Mouse (Mus musculus) kidney, adult 9 months (tissue): ENCODE results near the gene Rab37.

Experiments used
- DNase-seq: peaks from one replicate; pipeline ENCODE4 v3.0.0; 2022

The Rab37 gene

DNA sequence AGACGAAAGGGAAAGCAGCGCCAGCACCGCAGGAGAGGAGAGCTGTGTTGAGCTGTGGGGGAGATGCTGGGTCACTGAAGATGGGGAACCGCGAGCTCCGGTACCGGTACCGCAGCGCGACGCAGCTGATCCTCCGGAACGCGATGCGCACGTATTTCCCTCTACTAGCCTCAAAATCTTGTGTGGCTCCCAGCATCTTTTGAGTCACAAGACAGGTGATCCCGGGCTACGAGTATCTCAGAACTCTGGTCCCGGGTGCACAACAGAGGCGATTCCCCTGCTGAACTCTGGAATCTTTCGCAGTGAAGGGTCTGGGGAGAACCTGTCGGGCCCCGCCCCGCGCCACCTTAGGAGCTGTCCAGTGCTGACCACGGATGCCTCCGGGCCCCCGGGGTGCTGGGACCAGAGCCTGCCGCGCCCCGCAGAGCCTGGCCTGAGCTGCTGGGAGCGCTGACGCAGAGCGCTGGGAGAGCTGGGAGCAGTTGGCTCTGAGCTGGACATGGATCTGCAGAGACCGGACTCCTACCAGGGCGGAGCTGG, at the start of gene Rab37:
Rab37 (plus strand) TSS at position 70 of the 540 bp plus-strand sequence.
- DNase-seq: no peak

DNA sequence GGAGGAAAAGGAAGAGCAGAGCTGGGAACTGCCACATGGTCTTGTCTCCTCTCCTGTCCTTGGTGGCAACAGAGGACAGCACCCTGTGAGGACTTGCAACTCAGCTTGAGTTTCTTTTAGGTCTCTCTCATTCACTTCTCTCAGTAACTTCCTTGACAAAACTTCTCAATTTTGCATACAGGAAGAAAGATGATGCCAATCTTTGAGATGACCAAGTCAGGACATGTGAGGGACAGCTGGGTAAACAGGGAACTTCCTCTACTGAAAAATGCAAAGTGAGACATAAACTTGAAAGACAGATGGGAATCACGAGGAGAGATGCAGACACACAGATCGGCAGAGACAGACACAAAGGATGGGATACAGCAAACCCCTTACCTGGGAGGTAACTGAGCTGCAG, 43.0 kb upstream of the Rab37 start, which contains the start of gene Cd300ld3:
Cd300ld3 (minus strand) TSS at position 151 of the 400 bp plus-strand sequence.
- DNase-seq: no peak

DNA sequence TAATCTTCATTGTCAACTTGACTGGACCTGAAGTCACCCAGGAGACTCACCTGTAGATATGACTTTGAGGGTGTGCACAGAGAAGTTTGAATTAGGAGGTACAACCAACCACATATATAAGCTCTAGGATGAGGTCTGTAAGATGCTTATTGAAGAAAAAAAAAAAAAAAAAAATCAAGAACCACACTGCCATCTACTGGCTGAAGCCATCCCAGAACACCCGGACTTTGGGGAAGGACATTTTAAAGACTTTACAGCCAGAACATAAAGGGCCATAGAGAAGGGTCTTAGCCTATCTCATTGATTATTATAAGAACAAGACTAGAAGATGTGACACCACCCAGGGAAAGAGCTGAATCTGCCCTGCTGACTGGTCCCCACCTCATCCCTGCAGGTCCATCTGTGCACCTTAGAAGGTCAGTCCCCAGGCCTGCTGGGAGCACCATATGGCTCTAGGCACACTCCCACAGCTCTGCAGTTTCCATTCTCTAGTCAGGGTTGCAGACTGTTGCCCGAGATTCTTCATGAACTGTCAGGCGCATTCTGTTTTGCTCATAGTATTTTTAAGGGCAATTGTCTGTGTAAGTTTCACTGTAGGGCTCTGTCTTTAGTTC, 41.8 kb upstream of the Rab37 start:
- DNase-seq: no peak

DNA sequence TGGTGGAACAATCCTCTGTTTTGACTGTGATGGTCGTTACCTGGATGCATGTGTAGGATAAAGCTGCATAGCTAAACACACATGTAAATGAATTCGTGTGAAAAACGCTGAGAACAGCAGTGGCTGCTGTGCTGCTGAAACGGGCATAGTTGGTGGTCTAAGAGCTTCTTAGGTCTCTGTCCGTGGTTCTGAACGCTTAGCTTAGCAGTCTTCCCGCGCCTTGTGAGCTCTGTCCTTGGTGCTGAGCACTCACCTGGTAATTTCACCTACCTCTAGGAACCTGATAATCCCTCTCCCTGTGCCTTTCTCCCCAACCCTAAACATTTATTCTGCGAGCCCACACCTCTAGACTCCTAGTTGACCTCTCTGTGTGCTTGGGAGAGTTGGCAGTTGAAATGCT, 39.0 kb upstream of the Rab37 start:
- peak; percentile 52 for DNase-seq

DNA sequence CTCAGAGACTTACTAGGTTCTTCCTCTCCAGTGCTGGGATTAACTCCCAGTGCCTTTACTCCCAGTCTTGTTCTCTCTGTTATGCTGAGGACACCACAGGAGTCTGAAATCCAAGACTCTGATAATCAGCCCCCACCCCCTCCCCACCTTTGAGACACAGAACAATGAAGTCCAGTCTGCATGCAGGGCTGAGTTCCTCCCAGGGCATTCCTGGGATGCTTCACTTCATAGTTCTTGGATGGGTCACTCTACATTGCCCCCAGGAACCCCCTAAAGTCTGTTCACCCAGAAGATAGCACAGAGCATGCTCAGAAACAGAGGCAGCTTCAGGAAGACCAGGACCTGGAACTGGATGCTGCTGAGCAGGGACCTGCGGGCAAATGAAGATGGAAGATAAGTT, 38.2 kb upstream of the Rab37 start:
- no peak for DNase-seq

DNA sequence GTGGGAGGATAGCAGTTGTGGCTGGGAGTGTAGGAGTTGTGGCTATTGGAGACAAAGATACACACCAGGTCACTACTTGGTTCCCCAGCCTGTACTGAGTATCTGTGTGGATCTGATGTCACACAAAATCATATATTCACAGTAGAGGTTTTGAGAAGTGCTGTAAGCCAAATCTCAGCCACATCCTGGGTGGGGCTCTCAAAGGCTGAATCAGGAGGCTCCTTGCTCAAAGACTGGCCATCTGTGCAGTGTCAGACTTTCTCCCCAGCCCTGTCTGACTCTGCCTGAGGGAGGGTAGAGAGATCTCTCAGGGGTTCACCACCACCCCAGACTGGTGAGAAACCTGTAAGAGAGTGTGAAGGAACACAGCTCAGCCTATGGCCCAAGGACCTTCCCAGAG, 36.7 kb upstream of the Rab37 start:
- no peak for DNase-seq

DNA sequence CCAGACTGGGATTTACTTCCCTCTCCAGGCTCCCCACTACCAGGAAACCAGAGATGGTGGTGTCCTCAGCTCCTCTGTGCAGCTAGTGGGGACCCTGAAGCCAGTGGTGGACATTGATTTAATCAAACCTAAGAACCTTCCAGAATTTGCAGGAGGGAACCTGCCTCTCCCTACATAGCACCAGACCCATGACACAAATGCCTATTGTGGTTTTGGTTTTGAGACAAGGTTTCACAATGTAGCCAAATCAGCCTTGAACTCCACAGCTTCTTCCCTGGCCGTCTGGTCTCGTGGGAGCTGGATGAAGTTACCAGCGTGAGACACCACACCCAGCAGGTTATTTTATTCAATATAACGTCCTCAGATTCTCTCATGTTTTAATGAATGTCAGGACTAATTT, 32.5 kb upstream of the Rab37 start:
- DNase-seq: no peak

DNA sequence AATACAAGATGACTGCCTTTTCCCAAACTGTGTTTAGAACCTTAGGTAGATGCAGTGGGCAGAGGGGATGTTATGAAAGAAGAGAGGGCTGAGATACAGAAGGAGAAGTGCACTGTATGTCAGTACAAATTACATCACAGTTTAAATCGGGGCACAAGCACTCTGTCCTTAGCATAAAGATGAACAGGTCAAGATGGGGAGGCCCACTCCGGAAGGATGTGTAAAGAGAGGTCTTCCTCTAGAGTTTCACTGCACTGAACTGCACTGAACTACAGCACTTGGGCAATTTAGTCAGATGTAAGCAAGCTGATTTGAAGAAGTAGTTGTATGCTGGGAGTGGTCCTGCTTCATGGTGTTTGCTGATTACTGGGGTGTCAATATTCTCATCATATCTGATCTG, 31.4 kb upstream of the Rab37 start:
- DNase-seq: no peak

DNA sequence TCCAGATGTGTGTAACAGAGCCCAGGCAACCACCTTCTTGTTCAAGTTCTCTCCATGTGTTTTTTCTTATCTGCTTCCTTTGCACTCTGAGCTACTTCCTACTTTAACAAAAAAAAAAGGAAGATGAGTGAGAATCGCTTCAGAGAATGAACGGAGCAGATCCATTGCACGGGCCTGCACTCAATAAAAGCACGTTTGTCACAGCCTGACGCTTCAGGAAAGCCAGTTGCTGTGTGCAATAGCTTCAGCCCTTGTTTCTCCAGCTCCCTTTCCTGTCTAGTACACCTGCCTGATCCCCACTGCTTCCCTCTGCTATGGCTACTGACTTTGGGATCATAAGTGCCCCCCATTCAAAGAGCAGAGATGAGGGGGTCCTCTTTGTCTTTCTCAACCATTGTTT, 29.2 kb upstream of the Rab37 start, which contains the start of gene Cd300e:
Cd300e (minus strand) TSS at position 101 of the 400 bp plus-strand sequence.
- DNase-seq: no peak

DNA sequence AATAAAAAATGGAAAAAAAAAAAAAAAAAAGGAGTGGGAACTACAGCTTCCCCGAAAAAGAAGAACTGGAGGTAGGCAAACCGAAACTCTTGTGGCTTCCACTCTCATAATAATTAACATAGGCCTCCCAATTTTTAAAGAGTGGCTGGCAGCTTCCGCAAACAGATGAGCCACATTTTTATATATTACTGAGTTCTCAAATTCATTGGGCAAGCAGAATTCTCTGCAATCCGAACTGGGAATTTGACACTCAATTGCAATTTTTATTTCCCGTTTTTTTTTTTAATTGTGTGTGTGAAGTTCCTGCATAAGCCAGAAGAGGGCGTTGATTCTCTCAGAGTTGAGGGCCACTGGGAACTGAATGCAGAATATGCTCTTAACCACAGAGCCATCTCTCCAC, 24.5 kb upstream of the Rab37 start:
- no peak for DNase-seq

DNA sequence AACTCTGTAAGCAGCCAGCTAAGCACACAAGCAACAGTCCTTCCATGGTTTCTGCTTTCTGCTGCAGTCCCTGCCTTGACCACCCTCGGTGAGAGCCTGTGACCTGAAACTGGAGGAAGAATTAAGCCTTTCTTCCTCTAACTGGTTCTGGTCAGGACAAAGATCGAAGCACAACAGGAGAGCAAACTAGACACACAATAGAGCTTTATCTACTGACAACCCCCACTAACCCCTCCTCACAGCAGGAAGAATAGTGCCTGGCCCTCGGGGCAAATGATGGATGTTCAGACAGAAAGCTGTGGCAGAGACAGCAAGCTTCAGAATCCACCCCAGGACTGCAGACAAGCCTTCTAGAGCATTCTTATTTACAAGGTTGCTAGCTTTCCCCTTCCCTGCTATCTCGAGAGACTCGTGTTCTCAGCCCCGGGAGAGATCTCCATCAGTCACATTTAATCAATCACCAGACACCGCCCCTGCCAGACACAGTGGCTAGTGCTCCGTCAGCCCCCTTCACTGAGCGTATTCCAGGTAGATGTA, 20.1 kb upstream of the Rab37 start:
- no peak for DNase-seq

DNA sequence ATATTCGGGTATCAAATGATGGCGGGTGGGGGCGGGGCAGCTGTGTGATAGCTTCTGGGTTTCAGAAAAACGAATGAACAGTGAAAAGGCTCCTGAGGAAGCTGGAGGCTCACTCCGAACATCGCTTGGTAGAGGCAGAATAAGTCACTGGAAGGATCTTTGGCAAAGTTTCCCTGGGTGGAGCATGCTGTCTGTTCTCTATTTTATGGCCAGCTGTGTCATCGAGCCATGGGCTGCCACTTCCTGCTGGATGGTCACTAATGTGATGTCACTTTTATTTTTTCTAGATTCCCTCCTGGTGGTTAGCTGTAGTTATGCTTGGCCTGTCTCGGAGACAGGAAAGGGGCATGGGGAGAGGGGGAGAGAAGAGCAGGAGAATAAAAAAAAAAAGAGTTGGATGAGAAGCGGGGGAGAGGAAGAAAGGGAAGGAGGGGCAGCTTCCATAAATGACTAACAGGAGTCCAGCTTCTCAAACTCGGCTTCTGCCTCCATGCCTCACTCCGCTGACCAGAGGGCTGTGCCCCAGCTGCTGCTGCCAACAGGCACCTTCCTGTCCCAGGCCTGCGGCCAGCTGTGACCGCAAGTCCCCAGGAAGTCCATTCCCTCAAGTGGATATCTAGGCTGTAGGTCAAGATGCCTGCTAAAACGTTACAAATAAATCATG, 19.5 kb upstream of the Rab37 start:
- peak; percentile 55 for DNase-seq

DNA sequence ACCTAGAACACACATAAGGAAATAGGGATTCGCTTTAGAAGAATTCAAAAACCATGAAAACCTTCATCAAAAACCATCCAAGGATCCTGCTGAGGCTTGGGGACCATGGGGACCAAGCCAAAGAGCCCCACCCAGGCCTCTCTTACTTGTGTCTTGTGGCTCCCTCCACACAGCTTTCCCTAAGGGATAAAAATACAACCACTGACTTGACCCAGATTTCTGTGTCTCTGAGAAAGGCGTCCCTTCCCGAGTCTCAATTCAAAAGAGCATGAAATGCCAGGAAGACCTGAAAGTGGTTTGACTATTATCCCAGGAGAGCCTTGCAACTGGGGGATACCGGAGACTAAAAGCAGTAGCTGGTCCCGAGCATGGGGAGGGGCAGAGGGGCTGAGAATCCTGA, 18.2 kb upstream of the Rab37 start:
- DNase-seq: no peak

DNA sequence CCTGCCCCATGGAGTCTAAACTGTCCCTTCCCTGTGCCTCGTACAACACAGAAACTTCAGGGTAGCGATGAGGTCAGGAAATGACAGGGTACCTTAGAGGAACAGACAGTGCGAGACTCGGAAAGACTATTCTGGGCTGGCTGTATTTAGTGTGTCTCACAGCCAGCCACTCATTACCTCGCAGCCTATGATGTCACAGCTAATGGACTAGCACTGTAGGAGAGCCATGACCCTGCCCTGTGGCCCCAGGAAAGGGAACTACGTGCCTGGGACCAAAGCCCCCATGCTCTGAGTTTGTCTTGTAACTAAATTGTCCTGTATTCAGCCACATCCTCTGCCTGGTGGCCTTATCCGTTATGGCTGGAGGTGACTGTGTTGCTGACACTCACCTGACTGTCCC, 15.8 kb upstream of the Rab37 start:
- DNase-seq: peak; percentile 14

DNA sequence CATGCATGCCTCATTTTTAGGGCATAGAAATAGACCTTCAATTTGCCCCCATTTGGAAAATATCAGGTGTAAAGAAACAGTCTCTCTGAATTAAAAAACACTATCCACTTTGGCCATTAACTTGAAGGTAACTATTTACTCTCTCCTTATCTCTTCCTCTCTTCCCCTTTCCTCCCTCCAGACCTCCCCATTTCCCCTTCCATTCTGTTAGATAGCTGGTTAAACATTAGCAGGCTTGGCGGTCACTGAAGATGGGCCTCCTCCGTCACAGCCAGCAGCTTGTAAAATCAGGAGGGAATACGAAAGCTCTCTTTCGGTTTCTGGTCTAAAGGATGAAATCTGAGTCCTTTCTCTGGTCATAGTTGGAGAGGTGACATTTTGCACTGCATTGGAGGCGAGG, 15.4 kb upstream of the Rab37 start:
- DNase-seq: no peak

DNA sequence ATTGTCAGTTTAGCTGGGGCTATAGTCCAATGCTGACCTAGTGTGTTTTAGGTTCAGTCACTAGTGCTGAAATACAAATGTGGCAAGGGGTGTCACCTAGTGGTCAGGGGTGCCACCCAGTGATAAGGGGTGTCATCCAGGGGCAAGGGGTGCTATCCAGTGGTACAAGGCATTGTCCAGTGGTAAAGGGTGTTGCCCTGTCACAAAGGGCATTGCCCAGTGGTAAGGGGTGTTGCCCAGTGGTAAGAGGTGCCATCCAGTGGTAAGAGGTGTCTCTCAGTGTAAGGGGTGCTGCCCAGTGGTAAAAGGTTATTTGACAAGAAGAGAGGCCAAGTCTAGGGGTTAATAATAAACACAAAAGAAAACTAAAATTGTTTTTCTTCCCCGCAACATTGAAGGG, 13.8 kb upstream of the Rab37 start:
- DNase-seq: no peak

DNA sequence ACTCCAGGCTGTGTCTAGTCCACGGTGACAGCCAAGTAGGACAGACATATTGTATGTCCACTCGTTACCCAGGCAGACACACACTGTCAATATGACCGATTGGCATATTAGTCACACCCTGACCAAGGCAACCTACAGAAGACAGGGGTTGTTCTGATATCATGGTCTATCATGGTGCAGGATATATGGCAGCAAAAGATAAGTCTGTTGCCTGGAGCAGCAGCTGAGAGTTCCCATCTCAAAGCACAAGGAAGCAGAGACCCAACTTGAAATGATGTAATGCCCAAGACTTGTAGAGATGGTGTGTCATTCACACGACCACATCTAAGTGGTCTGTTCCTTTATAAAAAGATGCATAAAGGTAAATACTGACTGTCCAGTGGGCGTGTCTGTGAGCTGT, 12.6 kb upstream of the Rab37 start:
- no peak for DNase-seq

DNA sequence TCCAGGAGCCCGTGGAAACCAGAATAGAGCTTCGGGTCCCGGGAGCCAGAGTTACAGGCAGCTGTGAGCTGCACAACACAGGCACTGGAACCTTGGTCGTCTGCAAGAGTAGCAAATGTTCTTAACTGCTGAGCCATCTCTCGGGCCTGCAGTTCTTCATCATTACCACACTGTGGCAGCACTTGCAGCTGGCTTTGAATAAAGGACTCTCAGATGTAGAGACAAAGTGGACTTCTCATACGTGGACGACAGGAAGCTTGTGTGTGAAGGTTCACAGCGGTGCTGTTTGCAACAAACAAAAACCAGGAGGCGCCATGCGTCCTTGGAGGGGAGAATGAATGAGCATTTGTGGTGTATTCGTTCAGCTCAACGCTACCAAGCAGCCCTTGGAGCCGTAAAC, 10.3 kb upstream of the Rab37 start:
- peak; percentile 64 for DNase-seq

DNA sequence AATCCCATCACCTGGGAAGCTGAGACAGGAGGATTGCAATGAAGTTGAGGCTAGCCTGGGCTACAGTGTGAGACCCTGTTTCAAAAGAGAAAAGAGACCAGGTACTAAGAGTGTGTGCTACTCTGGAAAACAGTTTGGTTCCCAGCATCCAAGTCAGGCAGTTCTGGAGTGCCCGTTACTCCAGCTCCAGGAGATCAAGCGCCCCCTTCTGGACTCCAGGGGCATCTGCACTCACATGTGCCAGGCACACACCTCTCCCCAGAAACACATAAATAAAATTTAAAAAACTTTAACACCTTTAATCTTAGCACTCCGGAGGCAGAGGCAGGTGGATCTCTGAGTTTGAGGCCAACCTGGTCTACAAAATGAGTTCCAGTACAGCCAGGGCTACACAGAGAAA, 9.9 kb upstream of the Rab37 start:
- no peak for DNase-seq

DNA sequence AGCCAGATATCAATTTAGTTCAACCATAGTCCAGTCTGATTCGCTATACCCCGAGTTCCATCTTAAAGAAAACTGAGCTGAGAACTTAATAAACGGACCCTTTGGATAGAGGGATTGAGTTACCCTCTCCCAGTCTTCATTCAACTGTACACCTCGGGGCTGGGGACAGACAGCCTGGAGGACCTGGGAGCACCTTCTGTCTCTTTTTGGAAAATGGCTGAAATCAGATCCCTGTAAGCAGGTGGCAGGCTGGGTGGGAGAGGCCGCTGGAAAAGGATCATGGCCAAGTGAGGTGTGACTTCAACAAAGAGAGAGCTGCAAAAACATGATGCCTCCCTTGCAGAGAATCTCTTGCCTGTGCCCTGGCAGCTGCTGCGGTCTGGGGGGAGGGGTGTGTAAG, 9.0 kb upstream of the Rab37 start:
- no peak for DNase-seq

DNA sequence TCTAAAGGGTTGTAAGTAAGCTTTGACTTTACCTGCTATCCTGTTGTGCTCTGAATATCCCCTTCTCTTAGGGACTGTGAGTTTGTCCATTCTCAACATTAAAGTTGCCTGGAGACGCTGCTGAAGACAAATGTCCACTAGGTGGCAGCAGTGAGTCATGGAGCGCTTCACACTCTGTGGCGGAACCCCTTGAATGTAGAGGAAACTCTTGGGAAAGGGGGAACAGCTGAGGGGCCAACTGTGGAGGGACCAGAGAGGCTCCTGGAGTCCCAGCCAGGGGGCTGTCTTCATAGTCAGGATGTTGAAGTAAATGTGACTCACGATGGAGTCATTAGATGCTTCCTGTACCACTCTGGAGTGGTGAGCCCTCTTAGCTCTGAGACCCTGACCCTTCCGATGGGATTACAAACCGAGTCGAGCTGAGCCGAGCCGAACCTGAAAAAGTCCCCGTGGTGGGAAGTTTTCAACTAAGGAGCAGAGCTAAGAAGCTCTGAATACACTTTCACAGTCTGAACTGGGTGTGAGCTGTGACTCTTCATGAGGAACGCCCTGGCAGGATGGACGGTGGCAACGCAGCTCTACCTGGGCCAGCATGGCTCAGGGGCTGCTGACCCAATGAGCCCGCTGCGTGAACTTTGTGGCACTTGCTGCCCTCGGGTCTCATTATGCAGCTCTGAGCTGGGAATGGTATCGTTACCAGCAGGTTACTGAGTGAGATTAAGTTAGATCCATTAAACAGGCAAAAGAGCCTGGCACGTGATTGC, 7.7 kb upstream of the Rab37 start:
- DNase-seq: peak; percentile 71

DNA sequence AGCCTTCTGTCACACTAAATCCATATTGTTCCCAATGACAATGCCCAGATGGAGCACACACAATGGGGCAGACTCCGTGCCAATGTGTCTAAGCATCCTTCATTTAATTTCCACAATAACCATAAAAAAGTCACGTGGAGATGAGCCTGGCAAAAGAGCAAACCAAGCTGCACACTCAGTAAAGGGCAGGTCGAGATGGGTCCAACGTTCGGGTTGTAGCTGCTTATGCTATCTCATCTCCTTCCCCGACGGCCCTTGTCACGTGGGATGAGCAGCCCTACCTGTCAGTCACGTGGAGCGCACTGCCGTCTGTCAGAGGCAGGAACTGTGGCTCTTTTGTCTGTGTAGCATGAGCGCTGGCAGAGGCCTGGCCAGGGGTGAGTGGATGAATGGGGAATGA, 6.6 kb upstream of the Rab37 start:
- DNase-seq: no peak

DNA sequence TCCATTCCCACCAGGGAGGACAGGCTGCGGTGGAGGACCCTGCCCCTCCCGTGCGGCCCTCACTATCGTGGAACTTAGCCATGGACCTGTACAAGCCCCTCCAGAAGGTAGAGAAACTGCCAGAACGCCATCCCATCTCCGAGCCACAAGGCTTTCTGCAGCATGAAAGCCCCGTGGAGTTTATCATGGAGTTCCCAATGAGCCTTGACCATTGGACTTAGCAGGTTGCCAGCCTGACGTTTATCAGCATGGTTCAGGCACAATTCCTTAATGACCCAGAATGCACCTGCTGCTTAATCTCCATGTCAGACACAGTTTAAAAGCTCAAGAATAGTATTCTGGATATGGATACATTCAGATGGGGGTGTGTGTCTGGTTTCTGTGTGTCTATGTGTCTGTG, 6.2 kb upstream of the Rab37 start:
- DNase-seq: no peak

DNA sequence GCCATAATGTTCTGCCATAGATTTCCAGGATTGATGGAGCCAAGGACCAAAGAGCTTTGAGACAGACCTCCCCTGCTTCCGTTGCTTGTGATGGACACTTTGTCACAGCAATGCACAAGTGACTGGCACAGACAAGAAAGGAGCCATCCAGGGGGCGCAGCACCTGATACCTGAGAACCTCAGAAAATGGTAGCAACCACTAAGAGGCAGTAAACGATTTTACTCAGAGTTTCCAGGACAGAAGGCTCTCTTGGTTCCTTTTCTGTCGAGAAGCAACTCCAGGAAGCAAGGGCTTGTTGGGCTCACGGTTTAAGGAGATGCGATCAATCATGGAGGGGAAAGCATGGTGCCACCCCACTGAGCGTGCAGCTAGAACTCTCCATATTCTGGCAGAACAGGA, 5.0 kb upstream of the Rab37 start:
- DNase-seq: no peak
